In the genomic region with DNA sequence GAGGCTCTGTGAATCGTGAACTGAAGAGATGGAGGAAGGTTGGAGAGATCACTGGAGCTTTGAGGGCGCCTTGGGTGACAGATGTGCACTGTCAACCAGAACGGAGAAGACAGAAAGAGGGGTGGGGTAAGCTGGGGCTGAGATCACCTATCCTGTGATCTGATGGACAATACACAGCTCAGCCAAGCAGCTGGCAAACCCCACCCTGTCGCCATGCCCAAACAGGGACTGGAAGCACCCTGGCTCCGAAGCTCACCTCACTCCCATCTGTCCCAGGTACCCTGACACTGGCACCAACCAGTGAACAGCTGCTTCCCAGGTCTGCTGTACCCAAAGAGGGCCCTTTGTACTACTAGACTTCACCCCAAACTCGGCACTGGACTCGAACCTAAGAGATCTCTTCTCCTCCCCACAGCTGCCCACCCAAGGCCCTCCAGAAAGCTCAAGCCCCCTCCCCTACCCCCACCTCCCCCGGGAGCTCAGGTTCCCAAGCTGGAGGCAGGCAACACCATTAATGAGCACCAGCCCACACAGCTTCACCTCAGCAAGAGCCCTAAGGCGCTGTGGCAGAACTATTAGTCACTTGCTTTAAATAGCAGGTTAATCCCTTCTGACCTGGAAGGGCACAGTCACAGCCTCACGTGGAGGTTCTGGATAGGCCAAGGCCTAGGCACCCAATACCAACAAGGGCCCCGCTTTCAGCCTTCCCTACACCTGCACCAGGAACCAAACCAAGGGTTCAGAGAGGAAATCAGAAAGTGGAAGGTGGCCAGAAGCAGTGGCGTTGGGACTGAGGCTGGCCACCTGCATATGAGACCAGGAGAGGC, we compare ENCODE assay signal across 8 mouse cellular contexts. TPM values are rescaled to one million over a fixed set of nuclear protein-coding genes. Genes with fewer than 3 reads are reported as not detected.
DNase-seq lines count a peak whose midpoint lies in the region; ATAC-seq and TF ChIP-seq lines count a peak whose summit lies in the region.

No protein-coding gene starts in this region.

- WGBS in heart, embryonic 11.5 days (ENCODE audit: insufficient replicate concordance), result 48% methylated on average over 12 of the region's 12 CpGs
- WGBS in olfactory bulb, adult 2 months, result 53% methylated on average over 12 of the region's 12 CpGs
- WGBS in lung, adult 2 months, result 60% methylated on average over 12 of the region's 12 CpGs

- TF ChIP-seq CTCF in olfactory bulb, adult 2 months (IDR thresholded peaks at IDR 0.05; ENCODE audit: insufficient read depth, low read depth, low read length), result no peak
- no peak for TF ChIP-seq CTCF in lung, adult 2 months (IDR thresholded peaks at IDR 0.05; ENCODE audit: insufficient read depth, low read length)

- H3K4me1 ChIP-seq in heart, embryonic 11.5 days (ENCODE audit: control insufficient read depth, insufficient read depth, low read length), result peaks cover 11% of the 10 kb centered on the region
- peaks cover 24% of the 10 kb centered on the region for H3K4me1 ChIP-seq in olfactory bulb, adult 2 months (ENCODE audit: control insufficient read depth, insufficient read depth, low read length)
- peaks cover 3% of the 10 kb centered on the region; the same call in 1 of the 2 replicates for H3K4me1 ChIP-seq in lung, adult 2 months (ENCODE audit: control insufficient read depth, insufficient read depth, low read length)

- peak overlapping the region; percentile 85 for H3K27ac ChIP-seq in heart, embryonic 11.5 days (ENCODE audit: low read depth, low read length)
- no peak overlapping the region for H3K27ac ChIP-seq in olfactory bulb, adult 2 months (ENCODE audit: insufficient read depth, low read depth, low read length)

- H3K9ac ChIP-seq in heart, embryonic 11.5 days (ENCODE audit: low read depth, low read length), result peak overlapping the region; percentile 84

- H3K27me3 ChIP-seq in heart, embryonic 11.5 days (ENCODE audit: control insufficient read depth, insufficient read depth, low read length), result no peaks in the 10 kb centered on the region

- no peak for ATAC-seq in heart, embryonic 11.5 days (replicated peaks; ENCODE audit: insufficient number of reproducible peaks, low FRiP score, low TSS enrichment)

- no peak for TF ChIP-seq POLR2A in olfactory bulb, adult 2 months (IDR thresholded peaks at IDR 0.05; ENCODE audit: insufficient read depth, low read depth, low read length)
- no peak for TF ChIP-seq POLR2A in lung, adult 2 months (IDR thresholded peaks at IDR 0.05; ENCODE audit: borderline replicate concordance, extremely low read depth, low read depth, low read length)

- no peaks in the 10 kb centered on the region for H3K9me3 ChIP-seq in heart, embryonic 11.5 days (replicated peaks; ENCODE audit: control insufficient read depth, low read length)

- intact Hi-C loops in left cerebral cortex, postnatal 4 days (cut with DNase I), result loop anchor here (5.0 kb wide), 1 partner anchor 80 kb away; no protein-coding TSS in a partner anchor

- DNase-seq in thymus, postnatal 4 days, result peak; percentile 28
- no peak for DNase-seq in thymus, adult 18-20 months
- DNase-seq in kidney, postnatal 10 days, result peak; percentile 19
- DNase-seq in left cerebral cortex, postnatal 4 days, result no peak
- DNase-seq in right cerebral cortex, postnatal 14 days, result no peak
- no peak for DNase-seq in lung, adult 2 months

- H3K36me3 ChIP-seq in heart, embryonic 11.5 days (ENCODE audit: control insufficient read depth, insufficient read depth, low read length), result peaks cover 7% of the 10 kb centered on the region; the same call in 1 of the 2 replicates

- H3K4me3 ChIP-seq in heart, embryonic 11.5 days (ENCODE audit: low read depth, low read length), result peak overlapping the region; percentile 79
- H3K4me3 ChIP-seq in olfactory bulb, adult 2 months (ENCODE audit: insufficient read depth, low read depth, low read length), result 0 out of 2 replicates have a peak overlapping the region, but pooled peaks have one; percentile 52
- no peak overlapping the region for H3K4me3 ChIP-seq in lung, adult 2 months (replicated peaks; ENCODE audit: extremely low read depth, low read depth, low read length)

- peak overlapping the region; percentile 83 for H3K4me2 ChIP-seq in heart, embryonic 11.5 days

RNA-seq across cellular contexts. Expression of a gene that starts 1.6 kb away (rescaled TPM):
- 205 and 243 TPM in 2 replicates for polyA plus RNA-seq in heart, embryonic 11.5 days (2014; fragmentation: Nextera tagmentation; extraction: Ambion mirVana)
- not detected in 2 replicates for polyA plus RNA-seq in olfactory bulb, adult 2 months (2012; ENCODE audit: insufficient read depth, insufficient read length, low replicate concordance, missing spikeins)
- 100 to 1,000 TPM; 136 to 148 TPM for total RNA-seq in left cerebral cortex, postnatal 4 days (2021)
- 404 and 429 TPM in 2 replicates for polyA plus RNA-seq in lung, adult 2 months (2012; rRNA removed)

RNA-seq across cellular contexts. Expression of a gene that starts 16.4 kb away (rescaled TPM):
- polyA plus RNA-seq in heart, embryonic 11.5 days (2014; fragmentation: Nextera tagmentation; extraction: Ambion mirVana), result 1.2 and 1.4 TPM in 2 replicates
- polyA plus RNA-seq in olfactory bulb, adult 2 months (2012; ENCODE audit: insufficient read depth, insufficient read length, low replicate concordance, missing spikeins), result not detected in 2 replicates
- total RNA-seq in left cerebral cortex, postnatal 4 days (2021), result 1 to 10 TPM; 7.9 to 8.2 TPM
- 0.22 and 1.8 TPM in 2 replicates for polyA plus RNA-seq in lung, adult 2 months (2012; rRNA removed)

Comparison
In these comparisons a context has a peak if more than half of its experiments do, and no peak if none do; other contexts are left out.
1. DNase-seq: peak in thymus, postnatal 4 days (single experiment) and kidney, postnatal 10 days (single experiment); none in thymus, adult 18-20 months (0 of 2), left cerebral cortex, postnatal 4 days (single experiment), right cerebral cortex, postnatal 14 days (single experiment) and lung, adult 2 months (single experiment).